Mouse (Mus musculus) megakaryocyte progenitor cell, adult 5-6 weeks (primary cell): ENCODE measurements at regions not wholly inside any gene's neighbourhood (a gene's known extent, or its start where the extent isn't known, plus 50 kb on each side); places are given as distances from the start of the nearest gene placed in this dataset.
A peak's percentile ranks its signal among the peaks of the same experiment; 100 is the strongest.

ENCODE experiments used
- ATAC-seq: replicated peaks from 2 replicates; pipeline ENCODE4 v1.8.0; 2016; ENCODE audit warnings: mild to moderate bottlenecking, moderate TSS enrichment, inconsistent platforms; ENCODE audit not compliant: poor library complexity

DNA sequence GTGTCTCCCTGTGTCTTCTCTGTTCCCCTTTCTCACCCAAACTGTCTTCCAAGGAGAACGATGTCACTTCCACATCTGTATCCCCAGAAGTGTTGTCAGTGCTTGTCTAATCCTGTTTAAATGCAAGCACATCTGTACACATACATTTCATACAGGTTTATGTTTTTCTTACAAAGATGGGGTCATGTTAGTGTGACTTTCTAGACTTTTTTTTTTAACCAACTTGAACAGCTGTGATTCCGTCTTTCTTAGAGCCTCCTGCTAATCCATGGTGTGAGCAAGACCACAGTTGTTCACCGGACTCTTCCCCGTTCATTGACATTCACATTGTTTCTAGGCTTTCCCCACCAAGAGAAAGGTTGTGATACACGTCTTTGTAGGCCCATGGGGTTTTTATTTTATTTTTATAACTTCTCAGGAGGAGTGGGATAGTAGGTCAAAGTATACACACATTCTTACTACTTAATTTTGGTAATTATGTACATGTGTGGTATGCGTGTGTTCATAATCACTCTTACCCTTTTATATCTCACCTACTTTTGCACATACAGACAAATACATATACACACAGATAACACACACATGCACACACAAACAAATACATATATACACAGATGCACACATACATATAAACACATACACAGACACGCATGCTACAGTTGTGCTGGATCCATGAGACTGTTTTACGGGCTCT is 100.6 kb upstream of the Cpm start:
- no peak for ATAC-seq

DNA sequence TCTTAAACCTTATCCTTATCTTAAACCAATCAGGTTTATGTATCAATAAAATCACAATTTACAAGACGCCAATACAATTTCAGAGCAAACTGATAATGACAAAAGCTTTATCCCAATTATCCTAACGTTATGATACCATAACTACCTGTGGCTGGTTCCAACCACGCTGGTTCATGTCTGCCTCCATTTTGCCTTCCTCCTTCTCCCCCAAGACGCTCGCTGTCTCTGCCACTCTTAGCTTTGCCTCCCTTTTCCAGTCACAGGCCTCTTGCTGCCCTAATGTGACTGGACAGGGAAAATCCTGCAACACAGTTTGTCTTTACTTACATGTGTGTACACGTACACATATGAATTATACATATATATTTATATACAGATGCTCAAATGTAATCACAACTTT is 101.3 kb upstream of the Cpm start:
- ATAC-seq, result no peak

DNA sequence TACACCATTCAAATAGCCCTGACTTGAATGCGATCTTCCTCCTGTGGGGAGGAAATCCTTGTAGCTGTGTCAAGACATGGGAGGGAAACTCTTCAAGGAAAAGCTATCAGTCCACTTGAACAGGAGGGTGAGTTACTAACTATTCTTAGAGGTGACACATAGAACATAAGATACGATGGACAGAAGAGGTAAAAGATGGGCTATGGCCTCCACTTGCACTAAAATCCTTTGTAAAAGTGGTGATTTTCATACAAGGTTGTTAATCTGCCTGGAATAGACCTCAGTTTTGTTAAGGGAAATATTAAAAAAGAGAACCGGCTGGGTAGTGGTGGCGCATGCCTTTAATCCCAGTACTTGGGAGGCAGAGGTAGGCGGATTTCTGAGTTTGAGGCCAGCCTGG is 102.1 kb upstream of the Cpm start:
- no peak for ATAC-seq

DNA sequence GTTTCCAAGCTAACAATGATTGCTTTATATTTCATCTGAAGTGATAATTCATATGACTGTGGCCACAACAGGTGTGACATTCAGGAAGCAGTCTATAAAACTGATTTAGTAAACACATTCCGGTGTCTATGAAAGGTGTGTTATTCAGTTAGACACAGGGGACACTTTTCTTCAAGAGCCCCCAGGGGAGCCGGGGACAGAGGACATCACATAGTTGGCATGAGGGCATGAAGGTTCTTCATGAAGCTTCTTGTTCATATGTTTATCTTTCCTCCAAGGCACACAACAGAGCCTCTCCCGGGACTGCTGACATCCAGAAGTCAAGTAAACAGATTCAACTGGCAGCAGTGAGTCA is 102.5 kb upstream of the Cpm start:
- ATAC-seq, result no peak

DNA sequence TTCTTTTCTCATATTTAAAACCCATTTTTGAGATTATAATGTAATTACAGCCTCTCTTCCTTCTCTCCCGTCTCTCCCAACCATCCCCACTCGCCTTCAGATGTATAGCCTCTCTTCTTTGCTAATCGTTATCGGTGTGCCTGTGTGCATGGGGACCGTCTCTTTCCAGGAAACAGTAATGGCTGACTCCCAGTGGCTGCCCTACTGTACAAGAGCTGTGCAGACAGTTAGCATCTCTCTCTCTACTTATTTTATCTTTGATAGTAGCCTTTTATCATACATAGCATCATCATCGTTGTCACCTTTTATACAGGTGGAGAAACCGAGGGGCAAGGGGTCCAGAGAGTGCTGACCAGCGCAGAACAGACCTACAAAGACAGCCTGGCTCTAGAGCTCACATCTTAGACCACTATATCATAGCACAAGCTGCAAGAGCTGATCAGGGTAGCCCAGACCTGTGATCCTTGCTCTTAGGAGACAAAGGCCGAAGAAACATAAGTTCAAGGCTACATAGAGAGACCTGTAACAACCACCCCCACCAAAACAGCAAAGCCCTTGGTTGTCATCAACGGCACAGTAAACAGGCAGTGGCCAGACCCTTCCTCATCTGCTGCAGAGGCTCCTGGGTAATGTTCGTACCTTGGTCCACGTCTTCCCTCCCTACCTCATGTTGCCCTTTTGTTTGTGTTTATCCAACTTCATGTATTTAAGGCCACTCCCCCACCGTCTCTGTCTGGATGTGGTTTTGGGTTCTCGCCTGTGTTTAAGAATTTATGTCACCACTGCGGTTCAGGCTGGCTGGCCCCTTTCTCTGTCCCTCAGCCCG is 103.1 kb upstream of the Cpm start:
- no peak for ATAC-seq

DNA sequence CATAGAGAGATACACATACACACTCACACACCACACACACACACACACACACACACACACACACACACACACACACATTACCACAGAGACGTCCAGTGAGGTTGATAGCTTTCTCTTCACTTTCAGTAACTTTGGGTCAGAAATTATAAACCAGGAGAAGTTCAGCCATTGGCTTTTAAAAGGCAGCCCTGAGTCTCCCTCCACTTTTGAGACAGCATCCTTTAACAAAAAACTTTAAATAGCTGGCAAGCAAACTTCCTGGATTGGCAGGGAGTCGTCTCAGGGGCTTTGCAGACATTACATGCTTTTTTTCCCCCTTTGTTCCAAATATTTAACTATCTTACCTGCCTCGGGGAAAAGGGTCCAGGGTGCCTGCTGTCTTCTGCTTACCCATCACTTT is 103.7 kb upstream of the Cpm start:
- no peak for ATAC-seq

DNA sequence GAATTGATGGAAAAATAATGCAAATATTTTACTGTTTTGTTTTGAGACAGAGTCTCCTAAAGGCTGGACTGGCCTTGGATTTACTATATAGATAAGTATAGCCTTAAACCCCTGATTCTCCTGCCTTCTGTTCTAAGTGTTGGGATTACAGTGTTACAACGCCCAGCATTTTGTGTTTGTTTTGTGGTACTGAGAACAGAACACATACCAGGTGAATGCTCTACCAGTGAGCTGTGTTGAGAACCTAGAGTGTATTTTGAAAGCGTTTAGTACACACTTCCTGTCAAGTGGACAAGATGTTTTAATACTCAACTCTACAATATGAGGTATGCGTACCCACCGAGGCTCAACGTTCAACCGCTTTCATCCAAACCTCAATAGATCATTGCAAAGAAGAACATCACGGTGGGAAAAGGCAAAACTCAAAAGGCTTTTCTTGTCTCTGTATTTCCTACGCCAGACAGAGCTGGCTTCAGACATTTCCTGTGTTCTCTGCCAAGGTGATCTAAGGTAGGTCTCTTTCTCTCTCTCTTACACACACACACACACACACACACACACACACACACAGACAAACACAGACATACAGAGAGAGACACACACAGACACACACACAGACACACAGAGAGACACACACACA is 104.3 kb upstream of the Cpm start:
- no peak for ATAC-seq

DNA sequence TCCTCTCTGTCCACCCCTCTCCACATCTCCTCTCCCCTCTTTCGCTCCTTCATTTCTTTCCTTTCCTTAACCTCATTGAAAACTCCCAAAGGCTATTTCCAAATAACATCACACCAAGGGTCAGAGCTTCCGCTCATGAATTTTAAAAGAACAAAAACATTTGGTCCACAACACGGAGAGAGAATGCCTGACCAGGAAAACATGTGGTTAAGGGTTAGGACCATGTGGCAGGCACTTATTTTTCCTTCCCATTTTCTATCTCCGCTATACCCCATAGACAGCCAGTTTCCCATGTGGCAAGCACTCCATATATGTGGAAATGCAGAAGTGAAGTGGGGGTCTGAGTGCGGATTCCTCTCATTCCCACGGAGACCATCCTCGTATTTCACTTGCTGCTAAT is 105.2 kb upstream of the Cpm start:
- 0 out of 2 replicates have a peak, but pooled peaks have one; percentile 39 for ATAC-seq

DNA sequence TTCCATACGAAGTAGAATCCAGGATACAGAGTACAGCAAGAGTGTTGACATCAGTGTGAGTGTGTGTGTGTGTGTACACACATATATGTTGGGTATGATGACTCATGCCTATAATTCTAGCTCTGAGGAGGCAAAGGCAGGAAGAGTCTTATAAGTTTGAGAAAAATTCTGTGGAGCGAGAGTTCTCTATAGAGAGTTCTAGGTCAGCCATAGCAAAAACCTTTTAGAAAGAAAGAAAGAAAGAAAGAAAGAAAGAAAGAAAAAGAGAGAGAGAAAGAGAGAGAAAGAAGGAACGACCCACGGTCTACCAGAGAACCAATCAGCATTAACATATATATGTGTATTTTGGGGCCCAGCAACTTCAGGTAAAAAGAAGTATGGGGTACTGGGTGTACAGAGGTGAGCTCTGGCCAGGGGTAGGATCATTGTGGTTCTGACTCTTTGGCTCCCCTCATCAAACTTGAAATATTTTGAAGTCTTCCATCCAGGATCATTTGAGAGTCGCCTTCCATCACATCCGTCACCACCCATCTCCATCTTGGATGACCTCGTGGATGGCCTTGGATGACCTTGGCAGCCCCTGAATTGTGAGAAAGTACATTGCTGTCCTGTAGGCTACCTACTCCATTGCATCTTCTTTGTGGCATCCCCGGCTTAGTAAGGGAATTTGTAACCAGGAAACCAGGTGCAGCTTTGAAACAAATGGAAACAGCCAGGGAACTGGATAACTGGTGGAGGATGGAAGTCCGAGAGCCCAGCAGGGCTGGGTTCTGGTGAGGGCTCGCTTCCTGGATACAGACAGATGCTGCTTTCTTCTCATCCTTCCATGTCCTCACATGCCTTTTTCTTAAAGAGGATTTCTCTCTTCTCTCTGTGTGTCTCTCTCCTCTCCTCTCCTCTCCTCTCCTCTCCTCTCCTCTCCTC is 106.1 kb upstream of the Cpm start:
- no peak for ATAC-seq

DNA sequence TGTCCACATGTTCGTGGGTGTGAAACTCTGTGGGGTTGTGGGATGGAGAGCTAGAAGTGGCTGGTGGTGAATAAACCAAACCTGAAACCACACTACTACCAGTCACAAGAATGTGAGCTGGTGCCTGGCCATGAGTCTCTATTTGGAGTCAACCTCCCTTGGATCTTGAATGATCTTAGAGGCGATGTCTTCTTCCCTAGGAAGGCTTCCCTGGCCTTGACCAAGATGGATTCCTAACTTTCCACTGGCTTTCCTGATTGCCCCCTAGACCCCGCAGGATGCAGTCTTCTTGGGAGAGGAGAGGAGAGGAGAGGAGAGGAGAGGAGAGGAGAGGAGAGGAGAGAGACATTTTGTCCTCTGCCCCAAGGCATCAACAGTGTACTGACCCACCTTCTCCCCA is 106.9 kb upstream of the Cpm start:
- no peak for ATAC-seq

DNA sequence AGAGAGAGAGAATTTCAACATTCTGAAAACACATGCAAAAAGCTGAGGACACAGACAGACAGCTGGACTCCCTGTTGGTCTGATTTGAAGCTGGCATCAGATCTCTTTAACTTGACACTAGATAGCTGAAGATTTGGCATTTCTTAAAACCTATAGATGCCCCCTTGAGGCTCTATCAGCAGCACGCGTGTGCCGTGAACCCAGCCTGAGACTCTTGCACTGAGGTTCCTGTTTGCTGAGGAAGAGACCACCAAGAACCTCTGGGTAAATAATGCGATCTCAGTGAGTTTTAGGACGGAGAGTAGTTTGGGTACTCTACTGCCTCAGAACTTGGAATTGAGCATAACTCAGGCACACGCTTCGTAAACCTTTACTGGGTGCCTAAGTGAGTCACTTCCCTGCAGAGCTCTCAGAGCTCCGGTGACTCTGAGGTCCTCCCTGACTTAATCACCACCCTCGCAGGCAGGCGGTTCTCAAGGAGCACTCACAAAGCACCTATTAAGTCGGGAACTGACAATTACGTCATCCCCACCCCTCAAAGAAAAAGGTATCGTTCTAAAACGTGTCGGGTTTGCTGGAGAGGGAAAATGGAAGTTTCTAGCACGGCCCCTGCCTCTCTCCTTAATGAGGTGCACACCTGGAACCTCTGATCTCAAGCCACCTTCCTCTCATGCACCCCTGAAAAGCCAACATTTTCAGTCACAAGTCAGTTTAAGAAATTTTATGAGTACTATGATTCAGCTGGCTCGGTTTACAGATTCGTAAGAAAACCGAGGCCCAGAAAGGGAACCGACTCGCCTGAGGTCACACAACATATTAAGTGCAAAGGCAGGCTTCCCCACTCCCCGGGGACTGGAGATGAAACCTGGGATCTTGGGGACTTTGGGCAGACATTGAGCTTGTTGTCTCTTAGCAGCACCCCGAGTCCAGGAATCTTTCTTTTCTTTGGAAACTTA is 107.7 kb upstream of the Cpm start:
- ATAC-seq, result no peak

DNA sequence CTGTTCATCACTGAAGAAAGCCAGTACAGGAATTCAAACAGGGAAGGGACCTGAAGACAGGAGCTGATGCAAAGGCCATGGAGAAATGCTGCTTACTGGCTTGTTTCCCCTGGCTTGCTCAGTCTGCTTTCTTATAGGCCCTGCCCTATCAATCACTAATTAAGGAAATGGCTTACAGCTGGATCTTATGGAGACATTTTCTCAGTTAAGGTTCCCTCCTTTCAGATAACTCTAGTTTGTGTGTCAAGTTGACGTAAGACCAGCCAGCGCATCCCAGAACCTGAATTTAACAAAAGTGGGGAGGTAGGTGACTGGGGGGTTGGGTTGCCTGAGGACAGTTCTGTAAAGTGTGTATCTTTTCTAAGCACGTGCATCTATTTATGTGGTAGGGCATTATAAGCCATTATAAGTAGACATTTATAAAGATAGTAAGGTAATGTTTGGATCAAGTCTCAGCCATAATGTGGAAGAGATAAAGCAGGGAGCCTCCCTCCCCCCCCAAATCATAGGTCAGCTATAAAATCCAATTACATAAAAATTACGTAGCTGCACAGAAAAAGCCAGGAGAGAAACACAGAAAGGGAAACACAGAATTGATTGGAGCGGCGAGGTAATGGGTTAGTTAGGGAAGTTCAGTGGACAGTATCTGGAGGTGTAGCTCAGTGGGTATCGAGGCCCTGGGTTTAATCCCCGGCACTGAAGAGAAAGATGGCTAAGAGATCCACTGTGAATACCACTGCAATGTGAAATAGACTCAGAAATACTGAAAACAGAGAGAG is 108.6 kb upstream of the Cpm start:
- no peak for ATAC-seq

DNA sequence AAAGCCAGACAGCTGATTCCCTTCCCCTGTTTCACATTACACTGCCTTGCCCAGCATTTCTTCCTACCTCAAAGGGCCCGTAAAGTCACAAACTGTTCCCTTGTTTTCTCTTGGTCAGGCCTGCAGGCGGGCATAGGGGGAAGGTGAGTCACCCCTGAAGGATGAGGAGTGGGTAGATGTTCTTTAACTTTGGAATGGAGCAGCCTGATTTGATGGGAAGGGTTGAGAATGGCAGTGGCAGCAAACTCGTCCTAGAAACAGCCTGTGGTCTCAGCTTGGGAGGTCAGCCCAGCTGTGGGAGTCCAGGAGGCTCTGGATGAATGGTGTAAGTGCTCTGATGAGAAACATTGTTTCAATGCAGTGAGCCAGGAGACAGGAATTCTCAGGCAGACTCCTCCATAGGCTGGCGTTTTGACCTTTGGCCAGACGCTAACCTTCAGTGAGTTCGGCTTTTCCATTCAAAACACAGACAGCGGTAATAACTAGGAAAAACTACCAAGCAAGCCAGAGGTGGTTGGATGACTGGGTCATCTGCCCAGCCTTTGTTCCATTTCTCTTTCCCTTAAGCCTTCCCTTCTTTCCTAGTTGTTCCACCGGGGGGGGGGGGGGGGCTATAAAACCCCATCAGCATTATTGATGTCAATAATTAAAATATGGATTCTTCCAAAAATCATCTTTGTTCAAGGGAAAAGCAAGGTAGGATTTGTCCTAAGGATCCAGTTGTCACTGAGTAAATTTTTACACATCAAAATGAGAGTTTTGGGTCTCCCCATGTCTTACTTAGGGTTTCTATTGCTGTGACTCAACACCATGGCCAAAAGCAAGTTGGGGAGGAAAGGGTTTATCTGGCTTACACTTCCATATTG is 109.4 kb upstream of the Cpm start:
- ATAC-seq, result no peak

DNA sequence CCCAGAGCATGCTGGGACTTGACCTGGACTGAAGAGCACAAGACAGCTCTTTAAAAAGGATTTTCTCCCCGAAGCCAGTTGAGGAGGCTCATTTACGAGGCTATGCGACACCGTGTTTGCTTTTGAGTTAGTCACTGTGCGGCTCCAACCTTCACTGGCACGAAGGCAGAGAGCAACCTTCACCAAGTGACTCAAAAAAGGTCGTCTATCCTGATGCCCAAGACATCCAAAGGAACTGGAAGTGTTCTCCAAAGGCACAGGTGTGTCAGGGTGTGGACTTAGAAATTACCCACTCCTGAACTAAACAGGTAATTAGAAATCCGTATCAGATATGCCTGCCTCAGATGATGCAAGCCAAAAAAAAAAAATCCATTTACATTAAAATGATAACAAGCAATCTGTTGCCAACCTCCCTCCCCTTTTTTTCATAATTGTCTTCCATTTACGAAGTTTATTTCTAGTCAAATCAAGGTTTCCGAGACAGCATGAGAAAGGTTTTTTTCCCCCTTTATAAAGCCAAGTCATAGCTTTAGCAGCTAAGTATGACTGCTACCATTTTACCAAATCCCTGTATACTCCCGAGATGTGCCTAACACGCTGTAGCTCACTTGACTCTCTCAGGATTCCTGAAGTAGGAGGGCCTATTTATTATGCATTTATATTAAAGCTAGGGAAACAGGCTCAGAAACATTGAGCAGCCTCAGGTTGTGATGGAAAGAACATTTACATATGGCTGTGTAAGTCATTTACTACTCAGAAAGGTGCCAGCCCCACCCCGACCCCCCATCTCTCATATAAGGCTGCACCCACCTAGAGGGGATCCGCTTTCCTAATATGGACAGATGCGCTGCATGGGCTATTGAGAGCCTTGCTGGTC is 110.3 kb upstream of the Cpm start:
- ATAC-seq, result no peak

DNA sequence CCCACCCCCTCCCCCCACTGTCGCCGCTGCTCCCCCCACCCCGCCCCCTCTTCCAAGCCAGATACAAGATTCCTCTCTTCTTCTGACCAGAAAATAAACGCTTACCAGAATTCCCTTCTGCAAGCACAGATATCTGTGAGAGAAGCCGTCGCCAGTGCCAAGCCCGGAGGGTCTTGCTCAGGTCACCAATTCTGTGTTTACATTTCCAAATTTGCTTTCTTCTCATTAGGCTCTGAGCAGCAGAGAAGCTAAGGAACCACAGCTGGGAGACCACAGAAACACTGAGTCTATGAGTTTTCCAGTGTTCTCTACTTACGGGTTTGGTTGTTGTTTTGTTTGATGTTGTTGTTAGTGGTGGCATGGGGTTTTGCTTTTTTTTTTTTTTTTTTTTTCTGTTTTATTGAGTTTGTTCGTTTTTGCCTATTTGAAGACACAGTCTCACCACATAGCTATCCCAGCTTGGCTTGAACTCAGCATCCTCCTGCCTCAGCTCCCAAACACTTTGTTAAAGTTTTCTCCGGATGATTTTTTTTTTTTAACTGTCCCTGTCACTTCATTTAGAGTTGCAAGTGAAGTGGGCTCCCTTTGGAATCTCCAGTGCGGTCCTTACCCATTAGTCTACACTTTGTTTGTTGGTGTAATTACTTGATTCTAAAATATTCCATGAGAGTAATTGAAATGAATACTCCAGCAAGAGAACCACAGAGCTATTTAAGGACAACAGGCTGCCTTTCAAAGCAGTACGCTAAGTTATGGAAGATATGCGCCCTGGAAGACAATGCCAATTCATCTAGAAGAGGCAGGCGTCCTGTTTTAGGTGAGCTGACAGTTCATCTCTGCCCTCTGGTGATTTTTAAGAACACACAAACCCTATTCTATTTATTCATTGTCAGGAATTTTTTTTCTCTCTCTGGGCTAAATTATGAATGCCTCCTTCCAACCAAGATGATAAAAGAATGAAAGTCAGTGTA is 111.2 kb upstream of the Cpm start:
- no peak for ATAC-seq

DNA sequence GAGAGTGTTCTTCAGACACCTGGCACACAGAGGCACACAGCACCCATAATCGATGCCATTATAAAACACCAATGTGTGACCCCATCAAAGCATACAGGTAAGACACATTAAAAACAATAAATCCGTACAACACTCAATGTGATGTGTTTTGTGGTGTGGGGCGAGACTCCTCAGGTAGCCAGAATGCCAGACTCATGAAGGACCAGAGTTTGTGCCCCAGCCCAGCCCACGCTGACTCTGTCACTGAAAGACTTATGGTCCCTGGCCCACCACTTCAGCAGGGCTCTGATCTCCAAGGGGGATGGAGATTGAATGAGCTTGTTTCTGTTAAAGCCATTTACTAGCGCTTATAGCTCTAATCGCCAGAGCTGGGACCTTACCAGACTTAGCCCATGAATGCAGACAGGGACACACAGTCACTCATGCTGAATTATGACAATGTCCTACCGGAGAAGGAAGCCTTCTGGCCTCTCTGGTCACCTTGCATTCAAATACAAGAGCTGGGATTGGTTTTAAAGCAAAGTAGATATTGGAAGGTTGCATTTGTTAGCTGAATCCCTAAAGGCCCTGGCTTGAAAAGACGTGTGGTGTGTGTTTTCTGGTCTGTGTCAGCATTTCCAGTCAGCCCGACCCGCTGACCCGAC is 112.1 kb upstream of the Cpm start:
- no peak for ATAC-seq
